Mouse (Mus musculus) kidney, embryonic 14.5 days (tissue): ENCODE data around the gene Ppp1r1b. TPM values are rescaled to one million over a fixed set of nuclear protein-coding genes. Genes with fewer than 3 reads are reported as not detected.

Source experiments
- ATAC-seq: fragments of 200-750 bp; cut with Nextera tagmentation; 2 replicates; pipeline ENCODE4 v1.8.0; 2017; ENCODE audit warnings: moderate number of reproducible peaks, mild to moderate bottlenecking, moderate TSS enrichment, moderate library complexity; ENCODE audit not compliant: low FRiP score, low TSS enrichment
- H3K27ac ChIP-seq: fragments of 300-500 bp; sonication (generic); 2 replicates; pipeline ENCODE4 v1.5.1; 2014; ENCODE audit warnings: low read depth, mild to moderate bottlenecking, low read length, moderate library complexity, mixed read lengths
- H3K27me3 ChIP-seq: fragments of 300-500 bp; sonication (generic); 2 replicates; pipeline ENCODE4 v1.6.1; 2014; ENCODE audit warnings: mild to moderate bottlenecking, low read length; ENCODE audit not compliant: control insufficient read depth, insufficient read depth
- H3K36me3 ChIP-seq: fragments of 300-500 bp; sonication (generic); 2 replicates; pipeline ENCODE4 v1.6.1; 2014; ENCODE audit warnings: low read length, mixed read lengths; ENCODE audit not compliant: control insufficient read depth, insufficient read depth
- H3K4me1 ChIP-seq: fragments of 300-500 bp; sonication (generic); 2 replicates; pipeline ENCODE4 v1.6.1; 2014; ENCODE audit warnings: low read length, mixed read lengths; ENCODE audit not compliant: control insufficient read depth, insufficient read depth
- H3K4me2 ChIP-seq: fragments of 300-500 bp; sonication (generic); replicated peaks from 2 replicates; pipeline ENCODE4 v1.6.1; 2014; ENCODE audit warnings: low read depth, mild to moderate bottlenecking, low read length
- H3K4me3 ChIP-seq: fragments of 300-500 bp; sonication (generic); 2 replicates; pipeline ENCODE4 v1.5.1; 2014; ENCODE audit warnings: mild to moderate bottlenecking, low read length
- H3K9ac ChIP-seq: fragments of 300-500 bp; sonication (generic); 2 replicates; pipeline ENCODE4 v1.6.1; 2014; ENCODE audit warnings: low read depth, mild to moderate bottlenecking, low read length, moderate library complexity
- H3K9me3 ChIP-seq: fragments of 300-500 bp; sonication (generic); 2 replicates; pipeline ENCODE4 v1.6.1; 2016; ENCODE audit warnings: low read length; ENCODE audit not compliant: control insufficient read depth
- WGBS: fragments of 180-500 bp; shearing (Covaris S2); extraction: QIAGEN DNeasy Blood & Tissue Kit; methylation state at CpG from one replicate; pipeline ENCODE4 v1.1.7; 2014; 5-methylcytosine and 5-hydroxymethylcytosine counted together
- polyA plus RNA-seq: library from polyadenylated mRNA; unstranded; fragments of >200 nt; fragmentation: Nextera tagmentation; extraction: Ambion mirVana; gene quantifications from 2 replicates; pipeline ENCODE4 v1.2.1, GENCODE M21; 2014

The Ppp1r1b gene
- polyA plus RNA-seq, 1 experiment from 2014 or later, result 1.7 TPM

GRCm38 (mm10) chr11:98332841-98333240 lies 15.4 kb upstream of the Ppp1r1b start:
- no peak for ATAC-seq
- Histone ChIP-seq H3K4me1 (peaks cover 17% of the 10 kb centered on the region), H3K9ac (no peak overlapping the region), H3K4me3 (no peak overlapping the region), H3K27ac (no peak overlapping the region), H3K4me2 (no peak overlapping the region), H3K36me3 (no peaks in the 10 kb centered on the region), H3K27me3 (peaks cover 99% of the 10 kb centered on the region), H3K9me3 (no peaks in the 10 kb centered on the region)
- 74% methylated on average over 4 of the region's 4 CpGs for WGBS

GRCm38 (mm10) chr11:98333263-98333696 lies 14.9 kb upstream of the Ppp1r1b start:
- Histone ChIP-seq H3K36me3 (no peaks in the 10 kb centered on the region), H3K4me1 (peaks cover 14% of the 10 kb centered on the region), H3K27me3 (peaks cover 99% of the 10 kb centered on the region), H3K9me3 (no peaks in the 10 kb centered on the region), H3K9ac (no peak overlapping the region), H3K4me2 (no peak overlapping the region), H3K27ac (no peak overlapping the region), H3K4me3 (no peak overlapping the region)
- ATAC-seq, result no peak
- 79% methylated on average over 10 of the region's 10 CpGs for WGBS

GRCm38 (mm10) chr11:98333981-98334741 lies 14.0 kb upstream of the Ppp1r1b start:
- 4% methylated on average over 38 of the region's 41 CpGs for WGBS
- Histone ChIP-seq H3K4me3 (peak overlapping the region; percentile 27), H3K4me1 (peaks cover 14% of the 10 kb centered on the region), H3K36me3 (no peaks in the 10 kb centered on the region), H3K9ac (no peak overlapping the region), H3K27ac (no peak overlapping the region), H3K9me3 (no peaks in the 10 kb centered on the region), H3K4me2 (peak overlapping the region; percentile 44), H3K27me3 (peaks cover 99% of the 10 kb centered on the region)
- peak; percentile 26; the same call in 1 of the 2 replicates for ATAC-seq

DNA sequence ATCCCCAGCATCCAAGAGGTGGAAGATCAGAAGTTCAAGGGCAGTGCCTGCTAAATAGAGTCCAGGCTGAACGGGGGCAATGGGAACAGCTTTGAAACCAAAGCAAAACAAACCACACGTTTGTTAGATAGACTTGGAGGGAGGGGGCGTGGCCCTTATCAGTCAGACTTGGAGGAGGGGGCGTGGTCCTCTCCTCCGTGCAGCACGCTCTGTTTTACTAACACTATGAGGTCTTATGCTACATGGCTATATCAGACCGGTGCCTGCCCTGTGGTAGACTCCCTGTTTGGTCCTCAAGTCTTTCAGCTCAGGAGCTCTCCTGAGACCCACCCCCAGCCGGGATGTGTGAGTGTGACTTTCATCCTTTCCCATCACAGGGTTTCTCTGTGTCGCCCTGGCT lies 13.0 kb upstream of the Ppp1r1b start:
- H3K27me3 ChIP-seq, result peaks cover 99% of the 10 kb centered on the region
- no peak overlapping the region for H3K4me2 ChIP-seq
- no peaks in the 10 kb centered on the region for H3K36me3 ChIP-seq
- no peak overlapping the region for H3K27ac ChIP-seq
- WGBS, result 6% methylated on average over 9 of the region's 9 CpGs
- no peak overlapping the region for H3K9ac ChIP-seq
- no peaks in the 10 kb centered on the region for H3K9me3 ChIP-seq
- peaks cover 23% of the 10 kb centered on the region for H3K4me1 ChIP-seq
- ATAC-seq, result no peak
- no peak overlapping the region for H3K4me3 ChIP-seq

DNA sequence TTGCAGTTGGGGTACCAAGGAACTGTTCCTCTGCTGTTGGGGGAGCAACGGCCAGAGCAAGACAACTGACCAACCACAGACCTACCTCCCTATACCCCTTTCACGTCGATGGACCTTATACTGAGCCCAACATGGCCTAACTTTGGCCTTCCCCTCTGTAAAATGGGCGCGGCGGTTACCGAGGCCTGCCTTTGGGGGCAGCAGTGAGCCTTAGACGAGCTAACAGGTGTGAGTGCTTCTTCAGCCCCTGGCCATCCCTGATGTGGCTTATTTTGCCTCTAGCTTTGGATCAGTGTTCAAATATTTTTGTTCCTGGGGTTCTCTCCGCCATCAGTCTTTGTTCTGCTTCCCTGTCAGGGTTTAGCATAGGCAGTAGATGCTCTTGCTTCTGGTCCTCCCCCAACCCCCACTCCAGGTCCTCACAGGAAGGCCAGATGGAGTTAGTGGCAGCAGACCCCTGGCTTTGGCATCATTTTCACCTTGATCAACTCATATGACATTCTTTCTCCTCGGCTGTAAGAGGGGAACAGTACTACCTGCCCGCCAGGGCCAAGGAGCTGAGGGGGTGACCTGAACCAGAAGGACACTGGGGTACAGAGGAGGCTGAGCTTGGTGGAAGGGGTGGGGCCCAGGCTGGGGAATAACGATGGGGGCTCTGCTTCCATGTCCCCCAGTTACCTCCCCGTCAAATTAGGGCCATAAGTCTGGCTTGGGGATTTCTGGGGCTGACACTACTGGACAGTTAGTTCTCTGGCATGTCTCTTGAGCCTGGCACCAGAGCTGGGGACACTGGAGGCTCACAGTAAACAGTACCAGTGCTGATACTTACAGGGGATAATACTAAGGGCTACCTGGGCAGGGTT lies 11.7 kb upstream of the Ppp1r1b start:
- no peaks in the 10 kb centered on the region for H3K36me3 ChIP-seq
- H3K4me1 ChIP-seq, result peaks cover 23% of the 10 kb centered on the region
- H3K9ac ChIP-seq, result no peak overlapping the region
- ATAC-seq, result no peak
- no peak overlapping the region for H3K27ac ChIP-seq
- no peak overlapping the region for H3K4me3 ChIP-seq
- no peak overlapping the region for H3K4me2 ChIP-seq
- H3K9me3 ChIP-seq, result no peaks in the 10 kb centered on the region
- peaks cover 97% of the 10 kb centered on the region for H3K27me3 ChIP-seq
- WGBS, result 17% methylated on average over 13 of the region's 13 CpGs

- Histone ChIP-seq H3K27ac (no peak overlapping the region), H3K4me1 (peaks cover 29% of the 10 kb centered on the region), H3K9ac (peak overlapping the region; percentile 52; the same call in 1 of the 2 replicates), H3K4me3 (peak overlapping the region; percentile 55), H3K36me3 (no peaks in the 10 kb centered on the region), H3K27me3 (peaks cover 91% of the 10 kb centered on the region), H3K9me3 (no peaks in the 10 kb centered on the region), H3K4me2 (peak overlapping the region; percentile 98)
- no peak for ATAC-seq
- under 1% methylated on average over 38 of the region's 57 CpGs for WGBS
These were observed 9.7 kb upstream of the Ppp1r1b start for GRCm38 (mm10) chr11:98338507-98338961.

- H3K36me3 ChIP-seq, result no peaks in the 10 kb centered on the region
- ATAC-seq, result no peak
- no peak overlapping the region for H3K27ac ChIP-seq
- peak overlapping the region; percentile 55 for H3K4me3 ChIP-seq
- H3K4me2 ChIP-seq, result peak overlapping the region; percentile 98
- peaks cover 85% of the 10 kb centered on the region for H3K27me3 ChIP-seq
- H3K9ac ChIP-seq, result peak overlapping the region; percentile 52; the same call in 1 of the 2 replicates
- WGBS, result 1% methylated on average over 19 of the region's 19 CpGs
- no peaks in the 10 kb centered on the region for H3K9me3 ChIP-seq
- peaks cover 29% of the 10 kb centered on the region for H3K4me1 ChIP-seq
These were observed 9.1 kb upstream of the Ppp1r1b start for GRCm38 (mm10) chr11:98339071-98339501.

- ATAC-seq, result no peak; the same call in 1 of the 2 replicates
- peak overlapping the region; percentile 55; the same call in 1 of the 2 replicates for H3K4me3 ChIP-seq
- peaks cover 22% of the 10 kb centered on the region; the same call in 1 of the 2 replicates for H3K4me1 ChIP-seq
- H3K27me3 ChIP-seq, result peaks cover 78% of the 10 kb centered on the region
- H3K27ac ChIP-seq, result no peak overlapping the region
- no peaks in the 10 kb centered on the region for H3K36me3 ChIP-seq
- no peak overlapping the region for H3K9ac ChIP-seq
- WGBS, result 6% methylated on average over 11 of the region's 11 CpGs
- H3K9me3 ChIP-seq, result no peaks in the 10 kb centered on the region
- H3K4me2 ChIP-seq, result peak overlapping the region; percentile 98; the same call in 1 of the 2 replicates
These were observed 8.4 kb upstream of the Ppp1r1b start for GRCm38 (mm10) chr11:98339679-98340287.
